Mouse (Mus musculus): Measurements from ENCODE around the gene Lurap1. TPM values are rescaled to one million over a fixed set of nuclear protein-coding genes. Genes with fewer than 3 reads are reported as not detected.
A peak's percentile ranks its signal among the peaks of the same experiment; 100 is the strongest.

Gene Lurap1
- polyA plus RNA-seq, 1 experiment from 2014 or later: 1.8 TPM

DNA sequence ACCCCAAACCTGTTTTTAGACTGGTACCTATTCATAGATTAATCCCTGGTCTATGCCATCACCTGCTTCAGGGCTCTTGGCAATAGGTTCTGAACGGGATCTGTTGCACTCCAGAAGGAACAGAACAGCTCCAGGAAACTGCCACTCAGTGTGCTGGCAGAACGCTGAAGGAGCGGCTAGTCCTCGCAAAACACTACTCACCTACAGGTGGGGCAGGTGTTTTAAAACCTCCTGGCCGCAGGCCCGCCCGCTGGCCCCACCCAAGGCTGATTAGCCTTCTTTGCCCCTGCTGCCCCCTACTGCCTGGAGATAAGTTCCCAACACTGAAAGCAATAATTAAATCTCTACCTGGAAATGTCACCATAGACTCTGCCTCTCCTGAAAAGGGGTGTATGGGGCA lies 16.3 kb upstream of the Lurap1 start, which contains the start of gene Tspan1:
Tspan1 (minus strand) TSS at position 198 of the 400 bp plus-strand sequence.
- Histone ChIP-seq H3K4me3 (replicated peaks; ENCODE audit: low read depth, low read length) (no peak within 1 kb of the TSS), H3K4me1 (ENCODE audit: control insufficient read depth, insufficient read depth, low read length) (no peaks in the 10 kb centered on the region), H3K27ac (replicated peaks; ENCODE audit: low read depth, low read length) (no peak within 1 kb of the TSS), H3K9ac (replicated peaks; ENCODE audit: low read length) (no peak within 1 kb of the TSS), H3K36me3 (ENCODE audit: control insufficient read depth, insufficient read depth, low read length) (no peaks in the 10 kb centered on the region), H3K4me2 (ENCODE audit: low read length) (no peak within 1 kb of the TSS), H3K9me3 (ENCODE audit: control insufficient read depth, low read length) (no peaks in the 10 kb centered on the region), H3K27me3 (ENCODE audit: control insufficient read depth, insufficient read depth, low read length) (no peaks in the 10 kb centered on the region)
- ATAC-seq (ENCODE audit: low FRiP score, low TSS enrichment): no peak
- no peak for DNase-seq
- WGBS: 28% methylated on average over 7 of the region's 7 CpGs

DNA sequence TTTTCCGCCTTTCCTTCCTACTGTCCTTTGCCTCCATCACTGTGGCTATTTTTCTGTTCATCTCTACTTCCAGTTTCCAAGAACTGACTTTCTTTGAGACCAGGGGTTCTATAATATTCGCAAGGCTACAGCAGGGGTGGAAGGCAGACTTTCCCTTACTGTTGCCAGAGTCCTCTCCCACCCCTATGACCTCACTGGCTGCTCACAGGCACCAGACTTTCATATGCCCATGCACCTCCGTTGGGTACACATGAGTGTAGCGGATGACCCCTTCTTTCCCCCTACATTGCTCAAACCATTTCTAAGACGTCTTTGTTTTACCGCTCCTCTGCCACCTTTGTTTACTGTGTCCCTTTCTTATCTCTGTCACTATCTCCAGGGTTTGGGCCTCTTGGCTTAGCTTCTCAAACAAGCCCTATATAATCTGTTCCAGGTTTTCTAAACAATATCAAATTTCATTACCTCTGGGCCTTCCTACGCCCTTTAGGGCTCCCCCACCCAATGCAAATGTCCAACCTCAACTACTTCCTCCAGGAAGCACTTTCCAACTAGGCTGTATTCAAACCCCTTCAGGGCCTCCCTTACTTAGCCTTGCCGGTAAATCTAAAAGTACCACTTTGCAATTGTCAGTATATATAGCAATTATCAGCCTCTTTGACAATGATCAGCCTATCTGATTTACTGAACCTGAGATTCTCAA lies 14.7 kb upstream of the Lurap1 start:
- 84% methylated on average over 8 of the region's 8 CpGs for WGBS
- DNase-seq: no peak
- no peak for ATAC-seq (ENCODE audit: low FRiP score, low TSS enrichment)
- Histone ChIP-seq H3K36me3 (ENCODE audit: control insufficient read depth, insufficient read depth, low read length) (no peaks in the 10 kb centered on the region), H3K4me1 (ENCODE audit: control insufficient read depth, insufficient read depth, low read length) (no peaks in the 10 kb centered on the region), H3K9ac (replicated peaks; ENCODE audit: low read length) (no peak overlapping the region), H3K27me3 (ENCODE audit: control insufficient read depth, insufficient read depth, low read length) (no peaks in the 10 kb centered on the region), H3K4me3 (replicated peaks; ENCODE audit: low read depth, low read length) (no peak overlapping the region), H3K4me2 (ENCODE audit: low read length) (no peak overlapping the region), H3K9me3 (ENCODE audit: control insufficient read depth, low read length) (no peaks in the 10 kb centered on the region), H3K27ac (replicated peaks; ENCODE audit: low read depth, low read length) (no peak overlapping the region)

DNA sequence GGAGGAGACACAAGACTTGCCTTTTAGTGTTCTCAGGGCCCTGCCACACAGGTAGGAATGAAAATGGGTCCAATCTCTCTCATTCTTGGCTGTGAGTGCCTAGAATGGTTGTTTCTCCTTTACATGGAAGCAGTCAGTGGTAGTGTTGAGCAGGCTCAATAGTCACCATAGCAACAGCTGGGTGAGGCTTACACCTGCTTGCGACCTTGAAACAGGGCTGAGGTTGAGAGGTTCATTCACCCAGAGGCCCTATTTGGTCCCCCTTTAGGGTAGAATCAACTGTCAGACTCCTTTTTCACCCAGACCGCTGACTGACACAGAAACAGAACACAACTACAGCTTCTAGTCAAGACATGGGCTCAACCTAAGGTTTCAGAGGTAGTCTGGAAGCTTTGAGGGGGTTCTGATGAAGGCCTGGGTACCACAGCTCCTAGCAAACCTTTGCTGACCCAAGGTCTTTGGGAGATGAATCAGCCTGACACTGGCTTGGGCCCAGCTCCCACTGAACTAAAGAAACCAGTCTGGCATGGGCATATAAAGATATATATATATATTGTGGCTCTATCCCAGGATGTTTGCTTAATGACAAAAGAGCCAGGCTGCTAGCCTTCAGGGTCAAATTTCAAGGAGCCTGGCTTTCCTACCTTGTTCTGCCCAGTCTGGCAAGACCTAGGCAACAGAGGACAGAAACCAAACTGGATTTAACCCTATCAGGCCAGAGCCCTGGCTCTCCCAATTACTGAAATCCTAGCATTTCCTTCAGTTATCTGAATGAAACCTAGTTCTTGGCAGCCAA lies 13.8 kb upstream of the Lurap1 start:
- Histone ChIP-seq H3K27me3 (ENCODE audit: control insufficient read depth, insufficient read depth, low read length) (no peaks in the 10 kb centered on the region), H3K4me1 (ENCODE audit: control insufficient read depth, insufficient read depth, low read length) (no peaks in the 10 kb centered on the region), H3K4me2 (ENCODE audit: low read length) (no peak overlapping the region), H3K9me3 (ENCODE audit: control insufficient read depth, low read length) (no peaks in the 10 kb centered on the region), H3K36me3 (ENCODE audit: control insufficient read depth, insufficient read depth, low read length) (no peaks in the 10 kb centered on the region), H3K9ac (replicated peaks; ENCODE audit: low read length) (no peak overlapping the region), H3K27ac (replicated peaks; ENCODE audit: low read depth, low read length) (no peak overlapping the region), H3K4me3 (replicated peaks; ENCODE audit: low read depth, low read length) (no peak overlapping the region)
- DNase-seq: no peak
- ATAC-seq (ENCODE audit: low FRiP score, low TSS enrichment): no peak
- 85% methylated on average over 2 of the region's 2 CpGs for WGBS

DNA sequence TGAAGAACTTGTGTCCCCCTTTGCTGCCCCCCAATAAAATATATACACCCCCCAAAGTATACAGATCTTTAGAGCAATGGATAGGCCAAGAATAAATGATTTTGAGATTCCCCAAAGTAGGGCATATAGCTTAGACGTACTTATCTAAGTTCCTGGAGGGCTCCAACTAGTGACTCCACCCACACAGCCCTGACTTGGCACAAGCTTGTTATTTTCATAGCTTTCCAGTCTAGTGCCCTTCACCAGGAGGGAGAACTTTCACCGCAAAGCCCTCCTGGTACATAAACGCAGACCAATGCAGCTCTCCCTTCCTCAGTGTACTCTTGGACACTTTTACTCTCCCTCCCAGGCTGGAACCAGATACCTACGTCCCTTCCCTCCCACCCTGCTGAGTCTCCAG lies 11.0 kb upstream of the Lurap1 start:
- DNase-seq (no peak), ATAC-seq (ENCODE audit: low FRiP score, low TSS enrichment) (no peak)
- no peak overlapping the region for H3K27ac ChIP-seq (replicated peaks; ENCODE audit: low read depth, low read length)
- no peaks in the 10 kb centered on the region for H3K4me1 ChIP-seq (ENCODE audit: control insufficient read depth, insufficient read depth, low read length)
- H3K9ac ChIP-seq (replicated peaks; ENCODE audit: low read length): no peak overlapping the region
- no peaks in the 10 kb centered on the region for H3K9me3 ChIP-seq (ENCODE audit: control insufficient read depth, low read length)
- WGBS: 84% methylated on average over 4 of the region's 4 CpGs
- H3K27me3 ChIP-seq (ENCODE audit: control insufficient read depth, insufficient read depth, low read length): no peaks in the 10 kb centered on the region
- H3K4me3 ChIP-seq (replicated peaks; ENCODE audit: low read depth, low read length): no peak overlapping the region
- H3K36me3 ChIP-seq (ENCODE audit: control insufficient read depth, insufficient read depth, low read length): peaks cover 21% of the 10 kb centered on the region
- no peak overlapping the region for H3K4me2 ChIP-seq (ENCODE audit: low read length)

DNA sequence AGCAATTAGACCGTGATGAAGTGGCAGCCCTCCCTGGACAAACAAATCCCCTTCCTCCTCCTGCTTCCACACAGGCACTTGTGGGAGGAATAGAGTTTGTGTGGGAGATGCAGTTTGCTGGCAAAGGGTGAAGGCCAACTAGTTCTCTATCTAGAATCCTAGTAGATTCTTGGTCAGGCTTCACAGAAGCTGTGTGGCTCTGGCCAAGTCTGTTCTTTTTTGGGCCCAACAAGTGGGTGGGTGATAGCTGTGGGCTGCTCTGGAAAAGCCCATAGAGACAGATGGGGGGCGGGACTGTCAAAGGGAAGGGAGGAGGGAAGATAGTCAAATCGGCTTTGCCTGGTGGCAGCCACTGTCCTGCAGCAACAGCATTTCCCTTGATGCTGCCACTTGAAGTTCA lies 9.6 kb upstream of the Lurap1 start:
- Histone ChIP-seq H3K27ac (replicated peaks; ENCODE audit: low read depth, low read length) (no peak overlapping the region), H3K36me3 (ENCODE audit: control insufficient read depth, insufficient read depth, low read length) (peaks cover 35% of the 10 kb centered on the region), H3K4me2 (ENCODE audit: low read length) (no peak overlapping the region), H3K4me1 (ENCODE audit: control insufficient read depth, insufficient read depth, low read length) (no peaks in the 10 kb centered on the region), H3K27me3 (ENCODE audit: control insufficient read depth, insufficient read depth, low read length) (no peaks in the 10 kb centered on the region), H3K9me3 (ENCODE audit: control insufficient read depth, low read length) (no peaks in the 10 kb centered on the region), H3K9ac (replicated peaks; ENCODE audit: low read length) (no peak overlapping the region), H3K4me3 (replicated peaks; ENCODE audit: low read depth, low read length) (no peak overlapping the region)
- no peak for ATAC-seq (ENCODE audit: low FRiP score, low TSS enrichment)
- DNase-seq: no peak
- WGBS: 84% methylated on average over 3 of the region's 3 CpGs

DNA sequence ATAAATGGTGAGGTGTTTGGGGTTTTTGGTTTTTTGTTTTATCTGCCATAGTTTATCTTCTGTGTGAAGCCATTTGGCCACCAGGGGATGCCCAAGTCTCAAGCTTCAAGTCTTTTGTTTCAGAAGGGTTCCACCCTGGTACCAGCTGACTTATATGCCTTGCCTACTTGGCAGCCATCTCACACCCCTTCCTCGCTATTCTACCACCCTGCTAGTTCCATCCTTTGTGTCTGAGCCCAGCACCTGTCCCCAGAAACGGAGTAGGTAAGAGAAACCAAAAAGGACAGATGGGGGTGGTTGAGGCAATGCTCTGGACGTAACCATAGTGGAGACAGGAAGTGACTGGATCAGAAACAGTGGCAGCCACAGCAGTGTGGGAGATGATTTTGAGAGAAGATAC lies 8.8 kb upstream of the Lurap1 start:
- H3K9me3 ChIP-seq (ENCODE audit: control insufficient read depth, low read length): no peaks in the 10 kb centered on the region
- H3K27me3 ChIP-seq (ENCODE audit: control insufficient read depth, insufficient read depth, low read length): no peaks in the 10 kb centered on the region
- no peak overlapping the region for H3K27ac ChIP-seq (replicated peaks; ENCODE audit: low read depth, low read length)
- H3K4me1 ChIP-seq (ENCODE audit: control insufficient read depth, insufficient read depth, low read length): no peaks in the 10 kb centered on the region
- H3K9ac ChIP-seq (replicated peaks; ENCODE audit: low read length): no peak overlapping the region
- ATAC-seq (ENCODE audit: low FRiP score, low TSS enrichment) (peak; percentile 50; the same call in 1 of the 2 replicates), DNase-seq (peak; percentile 71)
- H3K4me2 ChIP-seq (ENCODE audit: low read length): no peak overlapping the region
- H3K36me3 ChIP-seq (ENCODE audit: control insufficient read depth, insufficient read depth, low read length): peaks cover 43% of the 10 kb centered on the region
- H3K4me3 ChIP-seq (replicated peaks; ENCODE audit: low read depth, low read length): no peak overlapping the region
- WGBS: 77% methylated on average over 3 of the region's 3 CpGs

DNA sequence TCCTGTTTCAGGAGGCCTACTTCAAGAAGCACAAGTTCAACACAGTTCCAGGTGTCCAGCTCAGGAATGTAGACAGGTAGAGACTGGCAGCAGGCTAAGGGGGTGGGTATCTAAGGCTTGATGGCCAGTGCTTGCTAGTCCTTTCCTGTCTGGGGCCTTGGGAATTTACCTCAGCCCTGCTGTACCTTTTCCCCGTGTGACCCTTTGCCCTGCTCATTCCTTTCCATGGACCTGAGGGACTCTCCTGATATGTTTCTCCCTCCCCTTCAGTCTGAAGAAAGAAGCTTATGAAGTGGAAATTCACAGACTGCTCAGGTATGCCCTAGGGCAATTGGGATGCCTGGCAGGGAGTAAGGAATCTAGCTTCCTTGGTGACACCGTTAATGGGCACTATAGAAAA lies 6.7 kb upstream of the Lurap1 start:
- Histone ChIP-seq H3K27ac (replicated peaks; ENCODE audit: low read depth, low read length) (no peak overlapping the region), H3K36me3 (ENCODE audit: control insufficient read depth, insufficient read depth, low read length) (peaks cover 62% of the 10 kb centered on the region), H3K9me3 (ENCODE audit: control insufficient read depth, low read length) (no peaks in the 10 kb centered on the region), H3K9ac (replicated peaks; ENCODE audit: low read length) (no peak overlapping the region), H3K4me2 (ENCODE audit: low read length) (no peak overlapping the region), H3K27me3 (ENCODE audit: control insufficient read depth, insufficient read depth, low read length) (no peaks in the 10 kb centered on the region), H3K4me1 (ENCODE audit: control insufficient read depth, insufficient read depth, low read length) (no peaks in the 10 kb centered on the region), H3K4me3 (replicated peaks; ENCODE audit: low read depth, low read length) (no peak overlapping the region)
- WGBS: 93% methylated on average over 2 of the region's 2 CpGs
- no peak for DNase-seq
- no peak for ATAC-seq (ENCODE audit: low FRiP score, low TSS enrichment)

DNA sequence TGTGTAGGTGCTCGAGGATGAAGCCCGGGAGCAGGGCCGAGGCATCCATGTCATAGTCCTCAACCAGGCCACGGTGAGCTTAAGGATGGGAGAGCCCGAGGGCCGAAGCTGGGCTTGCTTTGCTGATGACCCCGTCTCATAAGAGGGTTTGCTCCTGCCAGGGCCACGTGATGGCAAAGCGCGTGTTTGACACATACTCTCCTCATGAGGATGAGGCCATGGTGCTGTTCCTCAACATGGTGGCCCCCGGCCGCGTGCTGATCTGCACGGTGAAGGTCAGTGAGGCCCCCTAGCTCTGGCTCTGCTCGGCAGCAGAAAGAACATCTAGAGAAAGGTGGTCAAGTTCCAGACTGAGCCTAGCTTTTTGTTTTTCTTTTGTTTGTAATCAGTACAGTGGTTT lies 1.6 kb upstream of the Lurap1 start:
- no peak overlapping the region for H3K9ac ChIP-seq (replicated peaks; ENCODE audit: low read length)
- H3K36me3 ChIP-seq (ENCODE audit: control insufficient read depth, insufficient read depth, low read length): peaks cover 59% of the 10 kb centered on the region
- WGBS: 95% methylated on average over 15 of the region's 15 CpGs
- H3K4me1 ChIP-seq (ENCODE audit: control insufficient read depth, insufficient read depth, low read length): peaks cover 5% of the 10 kb centered on the region
- DNase-seq (no peak), ATAC-seq (ENCODE audit: low FRiP score, low TSS enrichment) (no peak)
- H3K9me3 ChIP-seq (ENCODE audit: control insufficient read depth, low read length): no peaks in the 10 kb centered on the region
- H3K4me2 ChIP-seq (ENCODE audit: low read length): no peak overlapping the region
- no peaks in the 10 kb centered on the region for H3K27me3 ChIP-seq (ENCODE audit: control insufficient read depth, insufficient read depth, low read length)
- H3K4me3 ChIP-seq (replicated peaks; ENCODE audit: low read depth, low read length): no peak overlapping the region
- no peak overlapping the region for H3K27ac ChIP-seq (replicated peaks; ENCODE audit: low read depth, low read length)

DNA sequence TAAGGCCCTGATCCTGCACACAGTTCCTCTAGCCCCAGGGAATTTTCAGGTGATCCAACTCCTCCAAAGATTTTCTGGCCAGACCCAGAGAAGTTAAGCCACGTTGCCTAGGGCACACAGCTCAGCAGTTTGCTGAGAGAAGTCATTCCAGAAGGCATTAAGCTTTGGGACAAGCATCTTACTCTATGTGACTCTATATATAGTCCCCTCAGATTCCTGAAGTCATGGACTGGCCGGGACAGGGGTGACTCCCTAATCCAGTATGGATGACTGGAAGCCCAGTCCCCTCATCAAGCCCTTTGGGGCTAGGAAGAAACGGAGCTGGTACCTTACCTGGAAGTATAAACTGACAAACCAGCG lies 296 bp downstream of the Lurap1 start:
- ATAC-seq (ENCODE audit: low FRiP score, low TSS enrichment) (peak; percentile 13; the same call in 1 of the 2 replicates), DNase-seq (no peak)
- Histone ChIP-seq H3K4me1 (ENCODE audit: control insufficient read depth, insufficient read depth, low read length) (peaks cover 5% of the 10 kb centered on the region), H3K9me3 (ENCODE audit: control insufficient read depth, low read length) (no peaks in the 10 kb centered on the region), H3K4me3 (replicated peaks; ENCODE audit: low read depth, low read length) (peak overlapping the region; percentile 61), H3K27me3 (ENCODE audit: control insufficient read depth, insufficient read depth, low read length) (no peaks in the 10 kb centered on the region), H3K36me3 (ENCODE audit: control insufficient read depth, insufficient read depth, low read length) (peaks cover 41% of the 10 kb centered on the region), H3K9ac (replicated peaks; ENCODE audit: low read length) (peak overlapping the region; percentile 94), H3K4me2 (ENCODE audit: low read length) (peak overlapping the region; percentile 58), H3K27ac (replicated peaks; ENCODE audit: low read depth, low read length) (peak overlapping the region; percentile 87; the same call in 1 of the 2 replicates)
- WGBS: 21% methylated on average over 4 of the region's 4 CpGs

Measured in midbrain, embryonic 14.5 days (tissue).